Mouse (Mus musculus) liver, embryonic 14.5 days (tissue): Measurements from ENCODE around the gene Gusb.

Experiments
- CTCF ChIP-seq: IDR thresholded peaks from 2 replicates; pipeline ENCODE4 v1.5.1; 2016; ENCODE audit warnings: antibody characterized with exemption, low read depth, control low read depth
- EP300 ChIP-seq: IDR thresholded peaks from 2 replicates; pipeline ENCODE4 v1.6.1; 2016; ENCODE audit warnings: antibody characterized with exemption, low read depth

- no peak for TF ChIP-seq CTCF
- no peak for TF ChIP-seq EP300
Measured at GRCm38 (mm10) chr5:129974354-129974753, 28.5 kb downstream of the Gusb start.
